Mouse (Mus musculus) liver, embryonic 16.5 days (tissue): ENCODE data around the gene Tgm1. TPM values are rescaled to one million over a fixed set of nuclear protein-coding genes. Genes with fewer than 3 reads are reported as not detected.
"Not testable (repeated sequence)": the region's sequence is repeated elsewhere in the genome, so short reads cannot be mapped to it uniquely, and the experiment has no call there.

Experiments used
- ATAC-seq: fragments of 200-750 bp; cut with Nextera tagmentation; 2 replicates; pipeline ENCODE4 v1.8.0; 2017; ENCODE audit warnings: low read depth, mild to moderate bottlenecking, moderate number of reproducible peaks, moderate library complexity
- H3K27ac ChIP-seq: fragments of 300-500 bp; sonication (generic); 2 replicates; pipeline ENCODE4 v1.5.1; 2014; ENCODE audit warnings: mild to moderate bottlenecking, low read length
- H3K27me3 ChIP-seq: fragments of 300-500 bp; sonication (generic); 2 replicates; pipeline ENCODE4 v1.6.1; 2014; ENCODE audit warnings: low read depth, low read length, mixed read lengths; ENCODE audit not compliant: control insufficient read depth, insufficient read depth
- H3K36me3 ChIP-seq: fragments of 300-500 bp; sonication (generic); 2 replicates; pipeline ENCODE4 v1.6.1; 2014; ENCODE audit warnings: mild to moderate bottlenecking; ENCODE audit not compliant: control insufficient read depth, insufficient read depth
- H3K4me1 ChIP-seq: fragments of 300-500 bp; sonication (generic); 2 replicates; pipeline ENCODE4 v1.6.1; 2014; ENCODE audit warnings: low read depth, low read length, mixed read lengths; ENCODE audit not compliant: control insufficient read depth
- H3K4me2 ChIP-seq: fragments of 300-500 bp; sonication (generic); 2 replicates; pipeline ENCODE4 v1.6.1; 2014; ENCODE audit warnings: low read depth, low read length, mixed read lengths
- H3K4me3 ChIP-seq: fragments of 300-500 bp; sonication (generic); 2 replicates; pipeline ENCODE4 v1.5.1; 2014; ENCODE audit warnings: low read depth, mild to moderate bottlenecking, low read length
- H3K9ac ChIP-seq: fragments of 300-500 bp; sonication (generic); 2 replicates; pipeline ENCODE4 v1.6.1; 2014; ENCODE audit warnings: low read depth, low read length
- H3K9me3 ChIP-seq: fragments of 300-500 bp; sonication (generic); replicated peaks from 2 replicates; pipeline ENCODE4 v1.6.1; 2016; ENCODE audit warnings: low read length; ENCODE audit not compliant: control insufficient read depth
- WGBS: fragments of 180-500 bp; shearing (Covaris S2); extraction: QIAGEN DNeasy Blood & Tissue Kit; methylation state at CpG from one replicate; pipeline ENCODE4 v1.1.7; 2014; ENCODE audit not compliant: insufficient replicate concordance; 5-methylcytosine and 5-hydroxymethylcytosine counted together
- polyA plus RNA-seq: library from polyadenylated mRNA; unstranded; fragments of >200 nt; fragmentation: Nextera tagmentation; extraction: Ambion mirVana; gene quantifications from 2 replicates; pipeline ENCODE4 v1.2.1, GENCODE M21; 2015

Tgm1 gene
- 2.8 and 3.1 TPM in 2 replicates for polyA plus RNA-seq

- Histone ChIP-seq H3K36me3 (no peaks in the 10 kb centered on the region; the same call in 1 of the 2 replicates), H3K27ac (no peak within 1 kb of the TSS), H3K4me1 (peaks cover 16% of the 10 kb centered on the region), H3K9ac (peak within 1 kb of the TSS; percentile 40; the same call in 1 of the 2 replicates), H3K27me3 (no peaks in the 10 kb centered on the region; the same call in 1 of the 2 replicates), H3K9me3 (no peaks in the 10 kb centered on the region), H3K4me2 (peak within 1 kb of the TSS; percentile 62), H3K4me3 (peak within 1 kb of the TSS; percentile 52)
- ATAC-seq = no peak
- WGBS = 18% methylated on average over 4 of the region's 4 CpGs
Measured at GRCm38 (mm10) chr14:55713729-55714122, at the start of gene Tgm1. TSS of gene Tgm1 (minus strand) at chr14:55713926.

GRCm38 (mm10) chr14:55763166-55763565 lies 49.4 kb upstream of the Tgm1 start:
- H3K4me1 ChIP-seq = peaks cover 24% of the 10 kb centered on the region
- no peak overlapping the region for H3K4me3 ChIP-seq
- H3K9me3 ChIP-seq = no peaks in the 10 kb centered on the region
- ATAC-seq = peak; percentile 24; the same call in 1 of the 2 replicates
- peak overlapping the region; percentile 70; the same call in 1 of the 2 replicates for H3K4me2 ChIP-seq
- peak overlapping the region; percentile 35 for H3K27ac ChIP-seq
- no peaks in the 10 kb centered on the region for H3K36me3 ChIP-seq
- no peak overlapping the region for H3K9ac ChIP-seq
- H3K27me3 ChIP-seq = peaks cover 43% of the 10 kb centered on the region
- 29% methylated on average over 7 of the region's 7 CpGs for WGBS

GRCm38 (mm10) chr14:55762001-55762821 lies 48.5 kb upstream of the Tgm1 start:
- WGBS = 2% methylated on average over 77 of the region's 77 CpGs
- 0 out of 2 replicates have a peak, but pooled peaks have one; percentile 12 for ATAC-seq
- H3K27me3 ChIP-seq = peaks cover 34% of the 10 kb centered on the region
- H3K36me3 ChIP-seq = no peaks in the 10 kb centered on the region
- peaks cover 18% of the 10 kb centered on the region for H3K4me1 ChIP-seq
- peak overlapping the region; percentile 56 for H3K4me3 ChIP-seq
- H3K9ac ChIP-seq = peak overlapping the region; percentile 61
- peak overlapping the region; percentile 35 for H3K27ac ChIP-seq
- H3K9me3 ChIP-seq = no peaks in the 10 kb centered on the region
- peak overlapping the region; percentile 70 for H3K4me2 ChIP-seq

GRCm38 (mm10) chr14:55761163-55761562 lies 47.4 kb upstream of the Tgm1 start, which contains the start of gene Ltb4r2:
TSS of gene Ltb4r2 (plus strand) at chr14:55761428.
- Histone ChIP-seq H3K4me1 (peaks cover 18% of the 10 kb centered on the region), H3K4me3 (peak within 1 kb of the TSS; percentile 56), H3K4me2 (peak within 1 kb of the TSS; percentile 70), H3K9ac (peak within 1 kb of the TSS; percentile 61), H3K27me3 (peaks cover 30% of the 10 kb centered on the region), H3K27ac (peak within 1 kb of the TSS; percentile 35; the same call in 1 of the 2 replicates), H3K36me3 (no peaks in the 10 kb centered on the region), H3K9me3 (no peaks in the 10 kb centered on the region)
- 72% methylated on average over 6 of the region's 6 CpGs for WGBS
- ATAC-seq = no peak

GRCm38 (mm10) chr14:55760156-55760555 lies 46.4 kb upstream of the Tgm1 start:
- under 1% methylated on average over 6 of the region's 6 CpGs for WGBS
- peaks cover 30% of the 10 kb centered on the region for H3K27me3 ChIP-seq

GRCm38 (mm10) chr14:55758363-55758784 lies 44.6 kb upstream of the Tgm1 start, which contains the start of gene Cideb:
TSS of gene Cideb (minus strand) at chr14:55758458.
- peak; percentile 70 for ATAC-seq
- peak within 1 kb of the TSS; percentile 33; the same call in 1 of the 2 replicates for H3K9ac ChIP-seq

More at GRCm38 (mm10) chr14:55760156-55760555, 46.4 kb upstream of the Tgm1 start:
- peaks cover 18% of the 10 kb centered on the region for H3K4me1 ChIP-seq
- not testable (repeated sequence) for H3K4me3 ChIP-seq, H3K27ac ChIP-seq, H3K36me3 ChIP-seq, H3K9ac ChIP-seq, H3K9me3 ChIP-seq, ATAC-seq
- H3K4me2 ChIP-seq = peak overlapping the region; percentile 25; the same call in 1 of the 2 replicates

GRCm38 (mm10) chr14:55757566-55757965 lies 43.8 kb upstream of the Tgm1 start:
- WGBS = 18% methylated on average over 6 of the region's 6 CpGs
- peaks cover 14% of the 10 kb centered on the region for H3K4me1 ChIP-seq
- no peak for ATAC-seq
- peaks cover 27% of the 10 kb centered on the region for H3K36me3 ChIP-seq
- H3K9me3 ChIP-seq = no peaks in the 10 kb centered on the region
- H3K4me3 ChIP-seq = peak overlapping the region; percentile 48
- H3K4me2 ChIP-seq = peak overlapping the region; percentile 33
- peak overlapping the region; percentile 33; the same call in 1 of the 2 replicates for H3K9ac ChIP-seq
- peaks cover 18% of the 10 kb centered on the region for H3K27me3 ChIP-seq
- peak overlapping the region; percentile 84 for H3K27ac ChIP-seq

More at GRCm38 (mm10) chr14:55758363-55758784, 44.6 kb upstream of the Tgm1 start, which contains the start of gene Cideb:
- Histone ChIP-seq H3K27ac (peak within 1 kb of the TSS; percentile 84), H3K36me3 (peaks cover 19% of the 10 kb centered on the region), H3K4me3 (peak within 1 kb of the TSS; percentile 48), H3K9me3 (no peaks in the 10 kb centered on the region), H3K4me1 (peaks cover 18% of the 10 kb centered on the region), H3K4me2 (peak within 1 kb of the TSS; percentile 33), H3K27me3 (peaks cover 24% of the 10 kb centered on the region)
- 15% methylated on average over 8 of the region's 8 CpGs for WGBS

GRCm38 (mm10) chr14:55747051-55747847 lies 33.5 kb upstream of the Tgm1 start:
- WGBS = 67% methylated on average over 10 of the region's 10 CpGs
- Histone ChIP-seq H3K27me3 (no peaks in the 10 kb centered on the region), H3K27ac (no peak overlapping the region), H3K4me2 (peak overlapping the region; percentile 87), H3K9ac (peak overlapping the region; percentile 13; the same call in 1 of the 2 replicates), H3K36me3 (peaks cover 13% of the 10 kb centered on the region), H3K9me3 (no peaks in the 10 kb centered on the region), H3K4me1 (peaks cover 31% of the 10 kb centered on the region), H3K4me3 (peak overlapping the region; percentile 87)
- no peak for ATAC-seq
